Mouse (Mus musculus) bone marrow, adult 2 months (tissue): ENCODE data around the gene Cby3.

Experiments used
- CTCF ChIP-seq: fragments of 200-500 bp; IDR thresholded peaks from 2 replicates; pipeline ENCODE4 v1.5.1; 2011; ENCODE audit warnings: low read length, control low read depth; ENCODE audit not compliant: control insufficient read depth, insufficient read depth
- POLR2A ChIP-seq: fragments of 200-500 bp; IDR thresholded peaks from 2 replicates; pipeline ENCODE4 v1.6.1; 2011; ENCODE audit warnings: low read depth, mild to moderate bottlenecking, control low read depth, low read length, borderline replicate concordance; ENCODE audit not compliant: control insufficient read depth

GRCm38 (mm10) chr11:50321239-50321638, 33.0 kb upstream of the Cby3 start:
- no peak for TF ChIP-seq CTCF
- TF ChIP-seq POLR2A, result no peak
